Mouse (Mus musculus): ENCODE results near the gene Akap6. TPM values are rescaled to one million over a fixed set of nuclear protein-coding genes. Genes with fewer than 3 reads are reported as not detected.
A peak's percentile ranks its signal among the peaks of the same experiment; 100 is the strongest.

Akap6 gene
- polyA plus RNA-seq, 1 experiment from 2014 or later: 15.3 TPM

DNA sequence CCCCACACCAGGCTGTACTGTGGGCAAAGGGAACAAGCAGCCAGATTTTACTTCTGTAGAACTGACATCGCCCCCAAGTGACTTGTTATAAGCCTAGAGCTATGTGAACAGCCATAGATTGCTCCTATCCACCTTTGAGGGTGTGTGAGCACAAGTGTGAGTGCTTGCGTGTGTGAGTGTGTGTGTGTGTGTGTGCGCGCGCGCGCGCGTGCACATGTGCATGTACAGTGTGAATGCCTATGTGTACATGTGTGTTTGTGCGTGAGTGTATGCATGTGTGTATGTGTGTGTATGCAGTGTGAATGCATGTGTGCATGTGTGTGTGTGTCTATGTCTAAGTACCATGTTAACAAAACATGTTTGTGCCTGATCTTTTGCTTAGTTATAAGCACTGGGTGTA is 445.6 kb downstream of the Akap6 start:
- no peak overlapping the region for H3K4me3 ChIP-seq
- WGBS: 94% methylated on average over 10 of the region's 10 CpGs
- no peaks in the 10 kb centered on the region for H3K27me3 ChIP-seq
- no peak overlapping the region for H3K9ac ChIP-seq
- peak overlapping the region; percentile 44; the same call in 1 of the 2 replicates for H3K27ac ChIP-seq
- no peak overlapping the region for H3K4me2 ChIP-seq
- H3K9me3 ChIP-seq (replicated peaks): no peaks in the 10 kb centered on the region
- peaks cover 28% of the 10 kb centered on the region for H3K36me3 ChIP-seq (ENCODE audit: poor library complexity, severe bottlenecking)
- peaks cover 32% of the 10 kb centered on the region for H3K4me1 ChIP-seq
- ATAC-seq: no peak

DNA sequence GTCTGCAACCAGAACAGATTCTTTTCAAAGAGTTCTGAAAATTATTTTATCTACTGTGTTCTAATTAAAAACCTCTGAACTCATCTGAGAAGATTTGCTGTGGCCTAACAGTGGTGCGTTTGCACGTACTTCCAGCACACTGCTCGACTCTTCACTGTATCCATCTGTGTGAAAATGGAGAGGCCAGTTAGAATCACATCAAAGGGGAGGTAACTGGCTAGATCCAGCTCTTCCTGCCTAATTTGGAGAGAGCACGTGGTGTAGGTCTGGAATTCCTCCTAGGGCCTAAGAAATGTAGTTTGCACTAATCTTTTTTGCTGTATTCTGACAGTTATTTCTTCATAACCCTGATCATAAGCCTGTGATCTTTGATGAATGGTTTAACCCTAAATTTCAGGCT is 446.3 kb downstream of the Akap6 start:
- WGBS: 47% methylated on average over 4 of the region's 4 CpGs
- H3K36me3 ChIP-seq (ENCODE audit: poor library complexity, severe bottlenecking): peaks cover 20% of the 10 kb centered on the region
- no peak for ATAC-seq
- peaks cover 32% of the 10 kb centered on the region for H3K4me1 ChIP-seq
- H3K27ac ChIP-seq: peak overlapping the region; percentile 14; the same call in 1 of the 2 replicates
- H3K9me3 ChIP-seq (replicated peaks): no peaks in the 10 kb centered on the region
- no peak overlapping the region for H3K9ac ChIP-seq
- H3K27me3 ChIP-seq: no peaks in the 10 kb centered on the region
- H3K4me3 ChIP-seq: no peak overlapping the region
- no peak overlapping the region for H3K4me2 ChIP-seq

DNA sequence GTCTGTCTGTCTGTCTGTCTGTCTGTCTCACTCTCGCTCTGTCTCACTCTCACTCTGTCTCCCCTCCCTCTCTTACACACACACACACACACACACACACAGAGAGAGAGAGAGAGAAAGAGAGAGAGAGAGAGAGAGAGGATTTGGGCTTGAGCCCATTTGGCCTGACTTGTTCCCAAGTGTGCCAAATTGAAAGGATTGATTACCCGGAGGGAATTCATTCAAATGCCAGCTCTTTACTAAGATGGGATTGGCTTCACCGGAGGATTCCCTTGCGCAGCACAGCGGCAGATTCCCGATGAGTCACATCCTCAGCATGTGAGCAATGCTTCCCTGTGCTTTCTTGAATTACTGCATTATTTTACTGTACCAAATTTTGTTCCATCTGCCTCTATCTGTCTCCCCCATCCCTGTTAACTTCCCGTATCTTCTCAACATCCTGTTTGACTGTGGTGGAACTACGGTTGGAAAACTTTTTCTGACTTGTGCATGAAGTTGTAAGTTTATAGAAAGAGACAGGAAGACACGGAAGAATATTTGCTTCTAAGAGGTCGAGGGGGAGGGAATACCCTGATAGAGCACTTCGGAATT is 447.4 kb downstream of the Akap6 start:
- H3K4me2 ChIP-seq: no peak overlapping the region
- WGBS: 53% methylated on average over 11 of the region's 11 CpGs
- no peak overlapping the region for H3K27ac ChIP-seq
- H3K4me1 ChIP-seq: peaks cover 32% of the 10 kb centered on the region
- H3K27me3 ChIP-seq: no peaks in the 10 kb centered on the region
- peaks cover 10% of the 10 kb centered on the region for H3K36me3 ChIP-seq (ENCODE audit: poor library complexity, severe bottlenecking)
- H3K9me3 ChIP-seq (replicated peaks): no peaks in the 10 kb centered on the region
- no peak overlapping the region for H3K9ac ChIP-seq
- no peak overlapping the region for H3K4me3 ChIP-seq
- ATAC-seq: peak; percentile 63

DNA sequence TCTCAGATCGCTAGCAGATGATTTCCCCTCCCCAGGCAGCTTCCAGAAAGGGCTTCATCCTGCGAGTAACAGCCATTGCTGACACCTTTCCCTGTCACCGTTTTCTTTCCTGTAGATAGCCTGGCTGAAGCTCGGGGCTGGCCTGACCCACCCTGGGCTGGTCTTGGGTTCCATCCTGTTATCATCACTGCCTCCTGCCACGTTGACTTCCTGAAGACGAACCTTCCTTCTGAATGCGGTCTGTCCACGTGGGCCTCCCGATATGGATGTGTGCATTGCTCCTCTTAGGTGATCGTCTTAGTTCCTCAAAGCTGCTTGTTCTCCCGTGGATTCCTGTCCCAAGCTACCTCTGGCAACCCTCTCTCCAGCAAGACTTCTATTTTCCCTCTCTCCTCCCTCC is 448.5 kb downstream of the Akap6 start:
- no peak for ATAC-seq
- Histone ChIP-seq H3K4me2 (no peak overlapping the region), H3K4me3 (no peak overlapping the region), H3K27ac (no peak overlapping the region), H3K9ac (no peak overlapping the region), H3K9me3 (replicated peaks) (no peaks in the 10 kb centered on the region), H3K36me3 (ENCODE audit: poor library complexity, severe bottlenecking) (no peaks in the 10 kb centered on the region; the same call in 1 of the 2 replicates), H3K27me3 (no peaks in the 10 kb centered on the region), H3K4me1 (peaks cover 32% of the 10 kb centered on the region)
- WGBS: 93% methylated on average over 11 of the region's 11 CpGs

DNA sequence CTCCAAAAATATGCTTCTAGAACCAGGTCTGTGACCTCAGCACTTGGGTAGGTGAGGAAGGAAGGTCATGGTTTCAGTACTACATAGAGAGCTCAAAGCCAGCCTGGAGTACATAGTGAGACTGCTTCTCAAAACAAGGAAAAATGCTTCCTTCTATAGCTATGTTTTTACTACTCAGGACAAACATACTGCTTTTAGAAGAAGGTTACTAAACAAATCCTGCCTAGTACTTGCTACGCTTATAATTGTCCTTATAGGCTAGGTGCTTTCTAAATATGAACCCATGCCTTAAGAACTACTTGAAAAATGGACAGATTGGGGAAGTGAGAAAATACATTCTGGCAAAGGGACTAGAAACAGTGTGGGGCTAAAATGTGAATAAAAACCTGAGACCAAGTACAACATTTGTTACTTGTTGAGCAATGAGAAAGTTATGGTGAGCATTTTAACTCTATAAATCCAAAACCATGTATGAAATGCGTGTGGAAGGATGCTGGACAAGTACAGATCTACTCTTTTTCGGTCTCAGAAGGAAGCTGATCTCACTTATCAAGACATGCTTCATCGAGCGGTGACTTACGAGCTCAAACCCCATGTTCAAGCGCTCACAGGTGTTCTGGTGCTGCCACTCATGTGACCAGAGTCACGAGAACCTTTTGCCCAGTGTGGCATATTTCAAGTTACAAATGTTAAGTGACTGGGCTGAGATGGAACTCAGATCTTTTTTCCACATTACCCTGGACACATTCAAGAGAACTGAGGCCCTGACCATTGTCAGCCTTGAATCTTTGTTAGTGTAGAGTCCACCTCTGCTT is 469.2 kb downstream of the Akap6 start:
- no peaks in the 10 kb centered on the region for H3K9me3 ChIP-seq (replicated peaks)
- no peak for ATAC-seq
- H3K36me3 ChIP-seq (ENCODE audit: poor library complexity, severe bottlenecking): no peaks in the 10 kb centered on the region
- no peaks in the 10 kb centered on the region for H3K27me3 ChIP-seq
- H3K4me1 ChIP-seq: no peaks in the 10 kb centered on the region
- H3K4me3 ChIP-seq: no peak overlapping the region
- WGBS: 90% methylated on average over 8 of the region's 8 CpGs
- H3K27ac ChIP-seq: no peak overlapping the region
- H3K9ac ChIP-seq: no peak overlapping the region
- no peak overlapping the region for H3K4me2 ChIP-seq

DNA sequence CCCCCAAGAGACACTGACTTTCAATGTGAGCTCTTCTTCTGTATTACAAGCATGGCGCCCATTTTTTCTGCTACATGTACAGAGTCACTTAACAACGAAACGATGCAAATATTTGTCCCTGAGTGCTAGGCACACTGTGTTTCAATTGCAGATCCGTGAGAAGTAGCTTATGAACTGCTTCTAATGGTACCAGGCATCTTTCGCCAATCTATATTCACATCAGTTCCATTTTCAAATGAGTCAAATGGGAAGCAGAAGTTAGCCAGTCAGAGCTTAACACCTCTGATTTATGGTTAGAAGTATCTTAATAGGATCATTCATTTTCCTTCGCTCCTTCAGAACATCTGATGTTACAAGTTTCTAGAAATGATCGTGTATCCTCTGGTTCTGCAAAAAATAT is 492.3 kb downstream of the Akap6 start:
- Histone ChIP-seq H3K27ac (no peak overlapping the region), H3K36me3 (ENCODE audit: poor library complexity, severe bottlenecking) (no peaks in the 10 kb centered on the region), H3K9me3 (replicated peaks) (no peaks in the 10 kb centered on the region), H3K27me3 (no peaks in the 10 kb centered on the region), H3K4me1 (no peaks in the 10 kb centered on the region), H3K4me3 (no peak overlapping the region), H3K9ac (no peak overlapping the region), H3K4me2 (no peak overlapping the region)
- 92% methylated on average over 7 of the region's 7 CpGs for WGBS
- ATAC-seq: no peak

DNA sequence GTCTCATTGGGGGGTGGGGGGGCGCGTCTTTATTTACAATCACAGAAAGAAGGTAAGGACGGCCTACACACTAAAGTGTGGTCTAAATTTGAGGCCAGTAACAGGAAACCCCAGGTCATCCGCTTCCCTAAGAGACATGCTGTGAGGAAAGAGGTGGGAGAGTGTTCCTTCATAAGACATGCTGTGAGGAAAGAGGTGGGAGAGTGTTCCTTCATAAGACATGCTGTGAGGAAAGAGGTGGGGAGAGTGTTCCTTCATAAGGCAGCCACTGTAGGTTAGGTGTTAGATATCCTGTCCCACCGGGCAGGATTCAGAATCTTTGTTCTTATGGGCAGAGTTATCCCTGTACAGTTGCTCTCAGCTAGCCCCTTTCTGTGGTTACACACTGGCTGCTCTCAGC is 494.5 kb downstream of the Akap6 start:
- Histone ChIP-seq H3K27ac (no peak overlapping the region), H3K4me2 (no peak overlapping the region), H3K36me3 (ENCODE audit: poor library complexity, severe bottlenecking) (no peaks in the 10 kb centered on the region), H3K27me3 (no peaks in the 10 kb centered on the region), H3K4me1 (no peaks in the 10 kb centered on the region), H3K4me3 (no peak overlapping the region), H3K9ac (no peak overlapping the region), H3K9me3 (replicated peaks) (no peaks in the 10 kb centered on the region)
- no peak for ATAC-seq
- WGBS: 88% methylated on average over 5 of the region's 5 CpGs

Other genes with a start within 250 kb of the Akap6 start
- 45.9 and 46.7 TPM in 2 replicates for gene Arhgap5, start 195.4 kb upstream of the Akap6 start, polyA plus RNA-seq (2015; fragmentation: Nextera tagmentation; extraction: Ambion mirVana)

Data from forebrain, embryonic 13.5 days (tissue).